Mouse (Mus musculus) spleen, adult 2 months (tissue): ENCODE measurements around the gene Cacna2d3. TPM values are rescaled to one million over a fixed set of nuclear protein-coding genes. Genes with fewer than 3 reads are reported as not detected.

Source experiments
- DNase-seq, 2 experiments: peaks; one replicate each; pipeline versions ENCODE4 v3.0.0 to v3.0.0-alpha.2; 2012 to 2021; ENCODE audit warnings: low spot score in 2 of 2, low read depth in 1 of 2
- H3K27ac ChIP-seq: fragments of 200-500 bp; 2 replicates; pipeline ENCODE4 v1.5.1; 2012; ENCODE audit warnings: low read length, inconsistent platforms; ENCODE audit not compliant: insufficient read depth
- H3K27me3 ChIP-seq: fragments of 200-500 bp; 2 replicates; pipeline ENCODE4 v1.6.1; 2012; ENCODE audit warnings: mild to moderate bottlenecking, moderate library complexity, low read length, inconsistent platforms; ENCODE audit not compliant: control insufficient read depth, insufficient read depth
- H3K36me3 ChIP-seq: fragments of 200-500 bp; 2 replicates; pipeline ENCODE4 v1.6.1; 2012; ENCODE audit warnings: mild to moderate bottlenecking, low read length, inconsistent platforms; ENCODE audit not compliant: control insufficient read depth, insufficient read depth
- H3K4me1 ChIP-seq: fragments of 200-500 bp; 2 replicates; pipeline ENCODE4 v1.6.1; 2011; ENCODE audit warnings: inconsistent platforms; ENCODE audit not compliant: control insufficient read depth, insufficient read depth, insufficient read length
- H3K4me3 ChIP-seq: fragments of 200-500 bp; 2 replicates; pipeline ENCODE4 v1.5.1; 2011; ENCODE audit warnings: mild to moderate bottlenecking, inconsistent platforms; ENCODE audit not compliant: insufficient read depth, insufficient read length; ENCODE audit errors: extremely low read depth
- CTCF ChIP-seq: fragments of 200-500 bp; IDR thresholded peaks from 2 replicates; pipeline ENCODE4 v1.5.1; 2011; ENCODE audit warnings: mild to moderate bottlenecking, inconsistent platforms; ENCODE audit not compliant: insufficient read depth, insufficient read length, insufficient replicate concordance; ENCODE audit errors: extremely low read depth
- POLR2A ChIP-seq: fragments of 200-500 bp; IDR thresholded peaks from 2 replicates; pipeline ENCODE4 v1.6.1; 2011; ENCODE audit warnings: low read depth, low read length, inconsistent platforms
- WGBS: fragments of 180-500 bp; shearing (Covaris S2); methylation state at CpG from one replicate; pipeline ENCODE4 v1.1.7; 2018; 5-methylcytosine and 5-hydroxymethylcytosine counted together
- polyA plus RNA-seq: library from polyadenylated mRNA; depleted of rRNA; stranded (reverse); fragments of >200 nt; gene quantifications from 2 replicates; pipeline ENCODE4 v1.2.3, GENCODE M21; 2012

Gene Cacna2d3
- polyA plus RNA-seq, 1 experiment: 0.19 TPM

DNA sequence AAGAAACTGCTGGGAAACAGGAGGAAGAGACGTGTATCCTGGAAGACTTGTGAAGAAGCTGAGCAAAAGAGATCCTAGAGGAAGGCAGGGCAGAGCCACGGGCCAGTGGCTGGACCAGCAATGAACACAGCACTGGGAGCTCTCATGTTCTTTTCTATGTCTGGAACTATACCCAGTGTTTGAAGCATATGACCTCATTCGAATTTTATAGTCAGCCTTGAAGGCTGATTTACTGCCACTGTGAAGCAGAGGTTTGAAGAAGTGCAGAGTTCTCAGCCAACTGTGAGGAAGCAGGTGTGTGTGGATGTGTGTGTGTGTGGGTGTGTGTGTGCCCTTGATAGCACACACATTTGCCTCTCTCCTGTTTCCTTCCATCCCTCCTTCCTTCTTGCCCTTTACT is 483.2 kb downstream of the Cacna2d3 start:
- Histone ChIP-seq H3K4me1 (no peaks in the 10 kb centered on the region), H3K4me3 (no peak overlapping the region), H3K27me3 (no peaks in the 10 kb centered on the region), H3K36me3 (no peaks in the 10 kb centered on the region), H3K27ac (no peak overlapping the region)
- no peak for TF ChIP-seq CTCF
- TF ChIP-seq POLR2A: no peak
- DNase-seq: no peak
- WGBS: 47% methylated on average over 3 of the region's 3 CpGs

DNA sequence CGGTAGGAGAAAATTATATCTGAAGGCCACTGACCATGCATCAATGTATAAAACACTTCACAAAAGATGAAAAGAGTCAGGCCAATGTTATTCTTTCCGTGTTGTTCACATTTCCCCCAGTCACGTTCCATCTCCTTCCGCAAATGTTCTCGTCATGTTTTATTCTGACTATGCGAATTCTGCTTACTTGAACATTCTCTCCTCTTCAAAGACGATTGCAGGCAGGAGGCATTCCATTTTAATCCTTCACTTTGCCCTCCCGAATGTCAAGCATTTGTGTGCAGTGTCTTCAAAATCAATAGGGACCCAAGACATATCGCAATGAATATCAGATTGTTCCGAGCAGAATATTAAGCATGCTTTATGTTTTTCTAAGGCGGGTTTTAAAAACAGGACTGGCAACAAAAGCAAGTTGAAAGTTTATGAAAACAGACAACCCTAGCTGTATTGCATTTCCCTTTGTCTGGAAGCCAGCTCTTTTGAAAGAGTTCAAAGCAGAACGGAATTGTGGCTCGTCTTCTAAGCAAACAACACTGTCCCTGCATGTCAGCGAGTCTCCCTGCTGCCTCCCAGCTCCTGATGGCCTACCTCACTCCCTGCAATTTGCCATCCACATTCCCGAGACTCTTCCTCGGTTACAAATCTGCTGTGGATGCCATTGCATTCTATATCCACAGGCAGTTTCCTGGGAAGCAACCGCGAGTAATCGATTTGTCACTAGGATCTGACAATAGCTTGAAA is 492.5 kb downstream of the Cacna2d3 start:
- DNase-seq: no peak
- TF ChIP-seq POLR2A (no peak), CTCF (no peak)
- Histone ChIP-seq H3K4me3 (no peak overlapping the region), H3K36me3 (no peaks in the 10 kb centered on the region), H3K27me3 (no peaks in the 10 kb centered on the region), H3K4me1 (no peaks in the 10 kb centered on the region), H3K27ac (no peak overlapping the region)
- WGBS: 77% methylated on average over 19 of the region's 19 CpGs

DNA sequence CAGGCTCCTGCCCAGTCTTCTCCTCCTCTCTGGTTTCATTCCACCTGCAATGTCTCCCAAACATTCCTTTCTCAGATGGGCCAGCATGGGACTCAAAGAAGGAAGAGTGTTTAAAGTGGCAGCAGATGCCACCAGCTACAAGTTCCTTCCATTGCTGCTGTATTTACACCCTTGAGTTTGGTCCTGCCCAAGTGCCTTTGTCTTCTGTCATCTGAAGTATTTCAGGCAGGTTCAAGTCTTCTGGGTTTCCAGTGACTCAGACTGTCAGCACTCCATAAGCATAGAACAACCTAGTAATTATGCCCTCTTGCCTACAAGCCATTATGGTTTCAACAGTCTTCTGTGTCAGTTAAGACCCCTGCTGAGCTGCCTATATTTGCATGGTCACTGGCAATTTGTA is 493.2 kb downstream of the Cacna2d3 start:
- H3K27me3 ChIP-seq: no peaks in the 10 kb centered on the region
- H3K4me3 ChIP-seq: no peak overlapping the region
- TF ChIP-seq CTCF: no peak
- no peak for TF ChIP-seq POLR2A
- no peaks in the 10 kb centered on the region for H3K36me3 ChIP-seq
- H3K27ac ChIP-seq: no peak overlapping the region
- H3K4me1 ChIP-seq: no peaks in the 10 kb centered on the region
- DNase-seq: no peak

DNA sequence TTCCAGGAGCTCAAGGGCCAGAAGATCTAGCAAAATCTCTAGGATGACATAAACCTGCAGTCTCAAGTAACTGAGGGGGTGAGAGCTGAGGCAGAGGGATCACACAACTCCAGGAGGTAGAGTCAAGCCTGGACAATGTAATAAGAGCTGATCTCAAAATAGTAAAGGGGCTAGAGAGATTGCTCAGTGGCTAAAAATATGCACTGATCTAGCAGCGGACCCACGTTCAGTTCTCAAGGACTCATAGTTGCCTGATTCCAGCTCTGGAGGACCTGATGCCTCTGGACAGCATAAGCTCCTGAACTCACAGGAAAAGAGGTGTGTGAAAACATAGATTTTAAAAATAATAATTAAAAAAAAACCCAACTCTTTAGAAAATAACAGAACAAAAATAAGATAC is 493.7 kb downstream of the Cacna2d3 start:
- no peak overlapping the region for H3K4me3 ChIP-seq
- H3K27me3 ChIP-seq: no peaks in the 10 kb centered on the region
- WGBS: 89% methylated on average over 2 of the region's 2 CpGs
- DNase-seq: no peak
- no peak overlapping the region for H3K27ac ChIP-seq
- H3K36me3 ChIP-seq: no peaks in the 10 kb centered on the region
- H3K4me1 ChIP-seq: no peaks in the 10 kb centered on the region
- TF ChIP-seq CTCF (no peak), POLR2A (no peak)

DNA sequence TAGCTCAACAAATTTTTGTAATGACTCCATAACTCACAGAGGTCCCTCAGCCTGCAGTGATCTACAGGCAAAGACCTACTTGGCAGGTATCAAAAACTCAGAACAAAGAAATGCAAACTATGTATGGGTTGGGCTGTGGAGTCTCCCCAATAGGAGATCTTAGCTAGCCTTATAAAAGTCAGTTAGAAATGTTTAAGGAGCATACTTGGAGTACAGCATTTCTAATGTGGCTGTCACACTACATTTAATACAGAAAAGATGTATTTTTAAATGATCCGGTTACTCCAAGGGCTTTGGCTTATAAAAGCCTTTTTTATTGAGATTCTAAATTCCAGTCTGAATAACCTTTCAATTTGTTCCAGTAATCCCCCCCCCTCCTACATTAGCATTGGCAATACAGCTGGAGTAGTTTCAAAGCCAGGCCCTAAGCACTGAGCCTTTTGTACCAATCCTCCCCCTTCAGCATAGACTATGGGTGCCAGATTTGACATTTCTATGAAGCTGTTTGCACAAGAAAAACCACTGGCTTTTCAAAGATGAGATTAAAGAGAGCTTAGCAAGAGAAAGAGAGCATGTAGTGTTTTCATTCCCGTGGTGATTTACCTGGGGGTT is 495.8 kb downstream of the Cacna2d3 start:
- no peaks in the 10 kb centered on the region for H3K4me1 ChIP-seq
- DNase-seq: no peak
- H3K36me3 ChIP-seq: no peaks in the 10 kb centered on the region
- H3K4me3 ChIP-seq: no peak overlapping the region
- H3K27ac ChIP-seq: no peak overlapping the region
- 59% methylated on average over 2 of the region's 2 CpGs for WGBS
- TF ChIP-seq POLR2A: no peak
- no peak for TF ChIP-seq CTCF
- no peaks in the 10 kb centered on the region for H3K27me3 ChIP-seq

DNA sequence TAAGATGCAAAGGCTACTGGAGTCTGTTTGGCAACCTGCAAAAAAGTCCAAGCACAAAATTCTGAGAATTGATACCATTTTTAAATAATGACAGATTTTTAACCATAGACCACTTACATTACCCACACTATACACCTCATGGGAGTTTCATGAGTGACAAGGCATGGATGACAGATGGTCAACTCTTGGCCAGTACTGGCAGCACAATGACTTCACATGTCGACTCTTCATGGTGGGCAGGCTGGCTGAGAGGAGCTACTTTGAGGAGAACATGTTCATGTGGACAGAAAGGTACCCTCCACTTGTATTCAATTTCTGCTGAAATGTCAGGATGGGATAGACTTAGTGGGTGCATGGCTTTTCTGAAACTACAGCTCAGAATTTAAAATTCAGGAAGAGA is 498.7 kb downstream of the Cacna2d3 start:
- no peaks in the 10 kb centered on the region for H3K36me3 ChIP-seq
- TF ChIP-seq CTCF (no peak), POLR2A (no peak)
- no peaks in the 10 kb centered on the region for H3K27me3 ChIP-seq
- no peak overlapping the region for H3K27ac ChIP-seq
- WGBS: 83% methylated on average over 1 of the region's 1 CpGs
- no peak for DNase-seq
- H3K4me3 ChIP-seq: no peak overlapping the region
- no peaks in the 10 kb centered on the region for H3K4me1 ChIP-seq
